Mouse (Mus musculus): Measurements from ENCODE around the gene Tle3. TPM values are rescaled to one million over a fixed set of nuclear protein-coding genes. Genes with fewer than 3 reads are reported as not detected.

Tle3 gene
- 27.4 and 29.7 TPM in 2 replicates for polyA plus RNA-seq (2015; fragmentation: Nextera tagmentation; extraction: Ambion mirVana)

DNA sequence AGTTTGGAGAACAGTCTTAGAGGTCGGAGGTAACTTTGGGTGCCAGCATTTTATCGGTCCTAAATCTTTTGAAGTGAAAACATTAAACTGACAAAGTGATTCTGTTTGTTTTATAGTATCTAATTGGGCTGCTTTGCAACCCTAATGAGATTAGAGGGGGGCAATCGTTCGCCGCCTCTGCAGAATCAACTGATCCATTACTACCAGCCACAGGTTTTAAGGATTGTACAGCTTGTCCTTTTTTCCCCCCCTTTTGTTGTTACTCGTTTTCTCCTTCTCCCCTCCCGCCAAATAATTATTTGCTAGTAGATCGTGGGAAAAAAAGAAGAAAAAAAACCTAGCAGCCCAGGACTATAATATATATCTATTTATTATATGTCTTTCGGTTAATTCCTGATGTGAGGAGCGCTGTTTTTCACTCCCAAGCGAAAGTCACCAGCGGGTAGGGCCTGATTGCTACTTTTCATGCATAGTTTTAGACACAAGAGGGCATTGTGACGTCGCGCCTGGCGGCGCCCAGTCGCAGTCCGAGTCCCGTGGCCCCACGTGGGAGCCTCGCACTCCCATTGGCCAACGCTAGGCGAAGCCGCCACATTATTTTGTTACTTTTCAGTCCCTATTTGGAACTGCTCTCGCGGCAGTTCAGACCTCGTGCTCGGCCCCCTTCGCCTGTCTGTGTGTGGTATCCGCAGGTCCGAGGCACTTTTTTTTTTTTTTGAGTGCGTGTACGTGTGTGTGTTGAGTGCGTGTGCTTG lies at the start of gene Tle3:
Gene Tle3, plus strand, starts transcription at position 612 of the 755 bp plus-strand sequence.
- Histone ChIP-seq H3K27me3 (ENCODE audit: control insufficient read depth, insufficient read depth, low read depth, low read length) (no peaks in the 10 kb centered on the region), H3K9ac (ENCODE audit: low read depth, low read length) (peak within 1 kb of the TSS; percentile 97), H3K36me3 (ENCODE audit: control insufficient read depth, insufficient read depth, low read length) (no peaks in the 10 kb centered on the region), H3K4me3 (ENCODE audit: low read depth, low read length) (peak within 1 kb of the TSS; percentile 83), H3K27ac (ENCODE audit: low read length) (peak within 1 kb of the TSS; percentile 93), H3K4me1 (ENCODE audit: control insufficient read depth, insufficient read depth, low read length) (peaks cover 44% of the 10 kb centered on the region), H3K4me2 (ENCODE audit: low read length) (peak within 1 kb of the TSS; percentile 94), H3K9me3 (replicated peaks; ENCODE audit: control insufficient read depth, low read length, poor library complexity, severe bottlenecking) (no peaks in the 10 kb centered on the region)
- ATAC-seq, result peak; percentile 70
- 0% methylated on average over 35 of the region's 35 CpGs for WGBS

DNA sequence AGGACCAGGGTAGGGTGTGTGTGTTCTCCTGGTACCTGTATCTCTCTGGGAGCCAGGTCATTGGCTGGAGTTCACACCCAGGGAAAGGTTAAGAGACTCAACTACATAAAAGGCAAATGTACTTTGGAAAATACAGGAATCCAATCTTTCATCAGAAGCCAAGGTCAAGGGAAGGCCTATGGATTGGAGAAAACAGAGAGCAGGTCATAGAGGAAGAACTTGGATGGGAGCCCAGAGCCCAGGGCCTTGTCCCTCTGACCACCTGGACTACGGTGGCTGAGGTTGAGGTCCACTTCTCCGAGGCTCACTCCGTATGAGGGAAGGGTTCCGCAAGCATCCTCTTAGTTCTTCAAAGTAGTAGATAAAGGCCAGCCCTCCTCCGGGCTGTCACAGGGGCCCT lies 48.9 kb upstream of the Tle3 start:
- WGBS, result 94% methylated on average over 5 of the region's 5 CpGs
- no peak overlapping the region for H3K27ac ChIP-seq (ENCODE audit: low read length)
- H3K4me3 ChIP-seq (ENCODE audit: low read depth, low read length), result no peak overlapping the region
- H3K9me3 ChIP-seq (replicated peaks; ENCODE audit: control insufficient read depth, low read length, poor library complexity, severe bottlenecking), result no peaks in the 10 kb centered on the region
- no peaks in the 10 kb centered on the region for H3K36me3 ChIP-seq (ENCODE audit: control insufficient read depth, insufficient read depth, low read length)
- H3K27me3 ChIP-seq (ENCODE audit: control insufficient read depth, insufficient read depth, low read depth, low read length), result 0 out of 2 replicates have a peak, but pooled peaks cover 6% of the 10 kb centered on the region
- no peak for ATAC-seq
- H3K9ac ChIP-seq (ENCODE audit: low read depth, low read length), result no peak overlapping the region
- H3K4me2 ChIP-seq (ENCODE audit: low read length), result no peak overlapping the region
- H3K4me1 ChIP-seq (ENCODE audit: control insufficient read depth, insufficient read depth, low read length), result peaks cover 11% of the 10 kb centered on the region

DNA sequence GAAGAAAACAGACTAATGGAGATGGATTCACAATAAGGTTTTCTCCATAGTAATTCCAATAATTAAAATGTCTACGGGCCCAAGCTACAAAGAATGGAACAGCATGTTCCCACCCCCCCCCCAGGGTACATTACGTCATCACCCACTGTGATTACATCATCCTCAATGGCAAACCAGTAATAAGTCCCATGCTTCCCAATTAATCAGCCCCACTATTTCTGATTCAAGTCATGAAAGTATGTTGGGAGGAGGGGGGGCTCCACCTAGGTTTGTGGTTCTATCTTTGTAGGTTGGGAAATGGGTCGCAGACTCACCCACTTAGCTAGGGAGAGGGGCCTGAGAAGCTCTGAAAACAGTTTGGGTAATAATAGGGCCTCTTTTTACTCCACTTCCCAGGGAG lies 48.3 kb upstream of the Tle3 start:
- H3K36me3 ChIP-seq (ENCODE audit: control insufficient read depth, insufficient read depth, low read length), result no peaks in the 10 kb centered on the region

DNA sequence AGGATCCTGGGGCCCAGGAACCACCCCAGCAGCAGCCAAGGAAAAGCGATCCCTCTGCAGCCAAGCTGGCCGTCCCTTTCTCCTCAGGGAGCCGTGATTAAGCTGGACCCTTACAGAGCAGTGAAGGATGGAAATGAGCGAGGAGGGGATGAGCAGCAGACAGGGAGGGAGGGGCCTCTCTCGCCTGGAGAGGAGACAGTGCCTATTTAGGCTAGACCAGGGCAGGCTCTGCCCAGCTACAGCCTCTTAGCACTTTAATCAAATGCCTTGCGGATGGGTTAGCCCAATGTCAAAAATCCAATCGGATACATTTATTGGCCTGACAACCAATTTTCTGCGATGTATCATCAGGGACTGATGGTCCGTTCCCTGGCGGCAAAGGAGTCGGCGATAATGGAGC lies 47.8 kb upstream of the Tle3 start:
- Histone ChIP-seq H3K4me3 (ENCODE audit: low read depth, low read length) (no peak overlapping the region), H3K27me3 (ENCODE audit: control insufficient read depth, insufficient read depth, low read depth, low read length) (0 out of 2 replicates have a peak, but pooled peaks cover 6% of the 10 kb centered on the region), H3K4me1 (ENCODE audit: control insufficient read depth, insufficient read depth, low read length) (peaks cover 11% of the 10 kb centered on the region), H3K27ac (ENCODE audit: low read length) (no peak overlapping the region), H3K36me3 (ENCODE audit: control insufficient read depth, insufficient read depth, low read length) (no peaks in the 10 kb centered on the region), H3K9ac (ENCODE audit: low read depth, low read length) (peak overlapping the region; percentile 39), H3K4me2 (ENCODE audit: low read length) (no peak overlapping the region), H3K9me3 (replicated peaks; ENCODE audit: control insufficient read depth, low read length, poor library complexity, severe bottlenecking) (no peaks in the 10 kb centered on the region)
- ATAC-seq, result no peak
- WGBS, result 7% methylated on average over 12 of the region's 12 CpGs

More for the DNA sequence above, 48.3 kb upstream of the Tle3 start:
- no peak for ATAC-seq
- Histone ChIP-seq H3K9me3 (replicated peaks; ENCODE audit: control insufficient read depth, low read length, poor library complexity, severe bottlenecking) (no peaks in the 10 kb centered on the region), H3K27me3 (ENCODE audit: control insufficient read depth, insufficient read depth, low read depth, low read length) (0 out of 2 replicates have a peak, but pooled peaks cover 6% of the 10 kb centered on the region), H3K27ac (ENCODE audit: low read length) (no peak overlapping the region), H3K4me3 (ENCODE audit: low read depth, low read length) (no peak overlapping the region), H3K4me2 (ENCODE audit: low read length) (no peak overlapping the region), H3K4me1 (ENCODE audit: control insufficient read depth, insufficient read depth, low read length) (peaks cover 11% of the 10 kb centered on the region), H3K9ac (ENCODE audit: low read depth, low read length) (no peak overlapping the region)
- 47% methylated on average over 3 of the region's 3 CpGs for WGBS

DNA sequence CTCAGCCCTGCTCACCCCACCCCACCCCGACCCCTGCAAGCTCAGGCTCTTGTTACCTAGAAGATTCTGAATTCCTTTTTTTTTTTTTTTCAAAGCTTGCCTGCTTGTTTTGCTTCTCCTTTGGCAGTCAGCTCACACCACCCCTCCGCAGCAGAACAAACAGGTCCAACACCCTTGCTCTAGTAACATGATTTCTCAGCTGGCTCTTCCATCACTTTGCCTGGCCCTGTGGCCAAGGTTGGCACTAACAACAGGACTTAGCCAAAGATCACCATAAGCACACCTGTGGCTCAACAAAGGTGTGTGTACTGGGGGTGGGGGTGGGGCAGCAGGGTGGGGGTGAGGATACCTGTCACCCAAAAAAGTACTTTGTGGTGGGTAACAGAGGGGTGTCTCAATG lies 47.2 kb upstream of the Tle3 start:
- no peak for ATAC-seq

DNA sequence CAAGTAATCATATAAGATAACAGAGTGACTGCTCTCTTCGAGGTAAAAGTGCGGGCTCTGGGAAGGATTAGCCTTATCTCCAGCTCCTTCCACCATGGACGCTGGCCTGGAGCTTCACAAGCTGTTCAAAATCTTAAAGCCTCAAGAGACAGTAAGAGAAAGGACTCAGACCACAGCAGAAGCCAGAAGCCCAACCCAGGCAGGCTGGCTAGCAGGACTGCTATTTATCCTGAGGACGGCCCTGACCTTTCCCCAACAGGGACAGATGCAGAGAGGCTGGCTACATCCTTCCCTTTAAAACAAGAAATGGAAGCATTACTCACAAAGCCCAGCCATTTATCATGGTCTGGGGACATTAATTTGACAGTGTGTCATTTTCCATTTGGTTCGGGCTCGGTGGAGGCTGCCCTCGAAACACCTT lies 46.2 kb upstream of the Tle3 start:
- H3K9ac ChIP-seq (ENCODE audit: low read depth, low read length), result no peak overlapping the region
- H3K27me3 ChIP-seq (ENCODE audit: control insufficient read depth, insufficient read depth, low read depth, low read length), result 0 out of 2 replicates have a peak, but pooled peaks cover 8% of the 10 kb centered on the region
- 26% methylated on average over 7 of the region's 7 CpGs for WGBS
- H3K4me2 ChIP-seq (ENCODE audit: low read length), result no peak overlapping the region
- H3K4me1 ChIP-seq (ENCODE audit: control insufficient read depth, insufficient read depth, low read length), result peaks cover 9% of the 10 kb centered on the region
- no peak overlapping the region for H3K27ac ChIP-seq (ENCODE audit: low read length)
- H3K9me3 ChIP-seq (replicated peaks; ENCODE audit: control insufficient read depth, low read length, poor library complexity, severe bottlenecking), result no peaks in the 10 kb centered on the region
- no peaks in the 10 kb centered on the region for H3K36me3 ChIP-seq (ENCODE audit: control insufficient read depth, insufficient read depth, low read length)
- ATAC-seq, result no peak
- H3K4me3 ChIP-seq (ENCODE audit: low read depth, low read length), result no peak overlapping the region

More for the DNA sequence above, 47.2 kb upstream of the Tle3 start:
- 51% methylated on average over 2 of the region's 2 CpGs for WGBS
- Histone ChIP-seq H3K4me2 (ENCODE audit: low read length) (no peak overlapping the region), H3K27me3 (ENCODE audit: control insufficient read depth, insufficient read depth, low read depth, low read length) (0 out of 2 replicates have a peak, but pooled peaks cover 8% of the 10 kb centered on the region), H3K27ac (ENCODE audit: low read length) (no peak overlapping the region), H3K4me3 (ENCODE audit: low read depth, low read length) (no peak overlapping the region), H3K9me3 (replicated peaks; ENCODE audit: control insufficient read depth, low read length, poor library complexity, severe bottlenecking) (no peaks in the 10 kb centered on the region), H3K36me3 (ENCODE audit: control insufficient read depth, insufficient read depth, low read length) (no peaks in the 10 kb centered on the region), H3K4me1 (ENCODE audit: control insufficient read depth, insufficient read depth, low read length) (peaks cover 9% of the 10 kb centered on the region), H3K9ac (ENCODE audit: low read depth, low read length) (no peak overlapping the region)

DNA sequence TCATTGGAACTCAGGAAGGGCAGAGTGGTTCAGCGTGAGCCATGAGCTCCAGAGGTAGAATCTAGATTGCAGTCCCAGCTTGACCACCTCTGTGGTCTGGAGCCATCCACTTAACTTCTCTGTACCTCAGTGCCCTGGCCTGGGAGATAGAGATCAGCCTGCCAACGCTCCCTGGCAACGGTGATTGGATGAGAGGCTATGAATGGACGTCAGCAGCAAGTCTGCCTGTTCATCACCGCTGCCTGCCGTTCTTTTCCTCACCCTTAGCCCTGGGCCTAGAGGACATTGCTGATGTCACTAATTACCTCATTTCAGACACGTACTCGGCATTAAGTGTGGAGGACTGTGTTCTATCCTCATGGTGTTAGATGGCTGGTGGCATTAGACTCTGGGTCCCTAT lies 45.2 kb upstream of the Tle3 start:
- Histone ChIP-seq H3K9me3 (replicated peaks; ENCODE audit: control insufficient read depth, low read length, poor library complexity, severe bottlenecking) (no peaks in the 10 kb centered on the region), H3K4me1 (ENCODE audit: control insufficient read depth, insufficient read depth, low read length) (peaks cover 9% of the 10 kb centered on the region), H3K27ac (ENCODE audit: low read length) (no peak overlapping the region), H3K4me2 (ENCODE audit: low read length) (no peak overlapping the region), H3K4me3 (ENCODE audit: low read depth, low read length) (no peak overlapping the region), H3K27me3 (ENCODE audit: control insufficient read depth, insufficient read depth, low read depth, low read length) (0 out of 2 replicates have a peak, but pooled peaks cover 6% of the 10 kb centered on the region), H3K36me3 (ENCODE audit: control insufficient read depth, insufficient read depth, low read length) (no peaks in the 10 kb centered on the region), H3K9ac (ENCODE audit: low read depth, low read length) (no peak overlapping the region)
- no peak for ATAC-seq
- 56% methylated on average over 8 of the region's 8 CpGs for WGBS

DNA sequence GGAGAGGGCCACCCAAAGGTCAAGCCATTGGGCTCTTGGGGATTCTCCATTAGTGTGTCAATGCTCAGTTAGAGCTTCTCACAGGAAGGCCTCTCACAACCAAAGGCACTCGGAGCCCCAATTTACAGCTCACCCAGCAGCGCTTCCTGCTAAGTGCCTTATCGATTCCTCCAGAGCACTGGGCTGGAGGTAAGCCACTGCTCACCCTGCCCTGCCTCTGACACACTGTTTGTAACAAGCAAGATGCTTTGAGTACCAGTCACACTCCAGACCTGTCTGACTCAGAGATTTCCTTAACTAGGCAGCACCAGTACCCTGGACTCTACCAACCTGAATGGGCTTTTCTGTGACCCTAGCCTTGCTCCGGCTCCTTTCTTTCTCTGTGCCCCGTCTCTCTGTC lies 44.0 kb upstream of the Tle3 start:
- no peak overlapping the region for H3K9ac ChIP-seq (ENCODE audit: low read depth, low read length)
- no peaks in the 10 kb centered on the region for H3K36me3 ChIP-seq (ENCODE audit: control insufficient read depth, insufficient read depth, low read length)
- H3K4me1 ChIP-seq (ENCODE audit: control insufficient read depth, insufficient read depth, low read length), result peaks cover 9% of the 10 kb centered on the region
- H3K4me3 ChIP-seq (ENCODE audit: low read depth, low read length), result no peak overlapping the region
- no peaks in the 10 kb centered on the region for H3K9me3 ChIP-seq (replicated peaks; ENCODE audit: control insufficient read depth, low read length, poor library complexity, severe bottlenecking)
- 87% methylated on average over 5 of the region's 5 CpGs for WGBS
- H3K27ac ChIP-seq (ENCODE audit: low read length), result no peak overlapping the region
- 0 out of 2 replicates have a peak, but pooled peaks cover 3% of the 10 kb centered on the region for H3K27me3 ChIP-seq (ENCODE audit: control insufficient read depth, insufficient read depth, low read depth, low read length)
- ATAC-seq, result no peak
- no peak overlapping the region for H3K4me2 ChIP-seq (ENCODE audit: low read length)

DNA sequence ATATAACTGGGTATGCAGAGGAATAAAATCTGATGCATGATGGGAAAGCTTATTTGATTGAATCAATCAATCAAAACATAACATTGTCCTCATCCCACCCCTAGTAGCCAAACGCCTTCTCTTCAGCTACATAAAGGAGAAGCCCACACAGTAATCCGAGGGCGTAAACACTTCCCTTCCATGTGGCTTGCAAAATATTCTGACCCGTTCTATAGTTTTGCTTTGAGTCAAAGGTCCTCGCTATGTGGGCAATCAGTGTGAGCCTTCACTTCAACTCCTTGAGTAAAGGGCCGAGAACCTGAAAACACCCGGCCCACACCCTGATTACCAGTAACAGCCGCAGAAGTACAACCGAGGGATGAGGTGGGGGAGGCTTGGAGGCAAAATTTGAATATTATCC lies 41.4 kb upstream of the Tle3 start:
- Histone ChIP-seq H3K4me3 (ENCODE audit: low read depth, low read length) (no peak overlapping the region), H3K9me3 (replicated peaks; ENCODE audit: control insufficient read depth, low read length, poor library complexity, severe bottlenecking) (no peaks in the 10 kb centered on the region), H3K9ac (ENCODE audit: low read depth, low read length) (no peak overlapping the region), H3K27ac (ENCODE audit: low read length) (no peak overlapping the region), H3K27me3 (ENCODE audit: control insufficient read depth, insufficient read depth, low read depth, low read length) (0 out of 2 replicates have a peak, but pooled peaks cover 3% of the 10 kb centered on the region), H3K4me1 (ENCODE audit: control insufficient read depth, insufficient read depth, low read length) (peaks cover 3% of the 10 kb centered on the region; the same call in 1 of the 2 replicates), H3K4me2 (ENCODE audit: low read length) (no peak overlapping the region), H3K36me3 (ENCODE audit: control insufficient read depth, insufficient read depth, low read length) (no peaks in the 10 kb centered on the region)
- 95% methylated on average over 9 of the region's 9 CpGs for WGBS
- no peak for ATAC-seq

Data from midbrain, embryonic 16.5 days (tissue).